Mouse (Mus musculus) T-helper 17 cell (primary cell): ENCODE measurements at regions not wholly inside any gene's neighbourhood (a gene's known extent, or its start where the extent isn't known, plus 50 kb on each side); places are given as distances from the start of the nearest gene placed in this dataset.

Experiments
- in situ Hi-C, 2 experiments: fragments of 300-600 bp; cut with MboI, MseI; formaldehyde crosslinking; loops; 1 replicate in 1 of 2; 2 replicates in 1 of 2; pipeline ENCODE4 v1.15.1; 2025; ENCODE audit warnings: high pct_unique_total_duplicates in 2 of 2

DNA sequence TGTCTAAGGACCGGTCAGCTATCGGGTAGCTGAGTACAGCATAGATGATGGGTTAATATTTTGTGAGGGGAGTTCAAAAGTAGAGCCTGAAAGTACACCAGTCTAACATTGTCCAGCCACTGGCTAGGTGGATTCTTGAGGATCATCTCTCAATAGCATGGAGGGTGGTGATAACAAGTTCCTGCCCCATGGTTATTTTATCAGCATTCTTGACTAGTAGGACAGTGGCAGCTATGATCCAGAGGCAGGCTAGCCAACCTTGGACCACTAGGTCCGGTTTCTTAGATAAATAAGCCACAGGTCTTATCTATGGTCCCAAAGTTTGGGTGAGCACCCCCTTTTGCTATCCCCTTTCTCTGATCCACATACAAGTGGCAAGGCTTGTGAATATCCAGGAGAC is 62.0 kb upstream of the Wdr75 start:
- in situ Hi-C loops = loop anchor here in 1 of 2 experiments (25.0 kb wide), 1 partner anchor 1346 kb away; no protein-coding TSS in a partner anchor

DNA sequence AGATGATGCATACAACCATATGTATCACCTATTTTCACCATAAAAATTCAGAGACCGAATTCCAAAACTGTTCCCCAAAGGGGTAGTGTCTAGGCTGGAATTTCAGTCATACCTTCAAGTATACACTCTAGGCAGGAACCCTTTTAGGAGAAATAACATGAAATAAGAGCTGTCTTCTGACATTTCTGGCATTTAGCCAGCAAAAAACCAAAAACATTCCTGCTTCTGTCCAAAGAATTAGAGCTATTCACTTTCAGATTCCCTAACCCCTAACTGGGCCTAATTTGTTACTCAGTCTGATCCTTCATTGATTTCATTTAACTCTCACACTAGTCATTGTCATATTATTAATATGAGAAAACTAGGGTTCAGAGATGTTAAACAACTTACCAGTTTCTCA is 49.8 kb upstream of the Wdr75 start:
- in situ Hi-C loops = loop anchor here in 1 of 2 experiments (25.0 kb wide), 1 partner anchor 1358 kb away; no protein-coding TSS in a partner anchor
